Mouse (Mus musculus): ENCODE measurements around the gene Irf7. TPM values are rescaled to one million over a fixed set of nuclear protein-coding genes. Genes with fewer than 3 reads are reported as not detected.

The Irf7 gene
- polyA plus RNA-seq, 1 experiment from 2014 or later = 3.0 TPM

GRCm38 (mm10) chr7:141230570-141230969 is 35.7 kb downstream of the Irf7 start:
- H3K4me2 ChIP-seq = peak overlapping the region; percentile 85
- WGBS = 92% methylated on average over 4 of the region's 4 CpGs
- peaks cover 45% of the 10 kb centered on the region for H3K36me3 ChIP-seq
- H3K4me3 ChIP-seq = no peak overlapping the region
- peak overlapping the region; percentile 0; the same call in 1 of the 2 replicates for H3K9ac ChIP-seq
- H3K27ac ChIP-seq = no peak overlapping the region
- no peaks in the 10 kb centered on the region for H3K9me3 ChIP-seq (replicated peaks)
- H3K27me3 ChIP-seq = no peaks in the 10 kb centered on the region
- H3K4me1 ChIP-seq (replicated peaks) = peaks cover 21% of the 10 kb centered on the region
- ATAC-seq (replicated peaks; ENCODE audit: insufficient number of reproducible peaks, insufficient read depth, low FRiP score, low read depth) = no peak

DNA sequence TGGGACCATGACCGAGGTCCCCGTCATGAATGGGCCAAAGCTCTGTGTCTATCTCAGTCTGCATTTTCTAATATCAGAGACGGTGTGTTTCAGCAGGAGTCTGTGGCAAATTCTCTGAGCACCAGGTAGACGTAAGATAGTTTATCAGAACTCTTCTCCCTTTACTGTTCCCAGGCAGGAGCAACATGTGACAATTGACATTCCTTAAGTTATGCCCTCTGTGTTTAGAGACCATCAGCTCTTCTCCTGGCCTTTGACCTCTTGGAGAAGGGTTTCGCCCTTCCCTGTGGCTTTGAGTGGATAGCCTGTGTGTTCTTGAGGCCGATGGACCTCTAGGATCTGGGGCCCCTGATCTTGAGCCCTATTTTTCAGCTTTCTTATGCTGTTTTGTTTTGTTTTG is 36.6 kb downstream of the Irf7 start:
- H3K9ac ChIP-seq = peak overlapping the region; percentile 91
- no peaks in the 10 kb centered on the region for H3K9me3 ChIP-seq (replicated peaks)
- H3K4me1 ChIP-seq (replicated peaks) = peaks cover 21% of the 10 kb centered on the region
- ATAC-seq (replicated peaks; ENCODE audit: insufficient number of reproducible peaks, insufficient read depth, low FRiP score, low read depth) = no peak
- no peaks in the 10 kb centered on the region for H3K27me3 ChIP-seq
- peak overlapping the region; percentile 85 for H3K4me2 ChIP-seq
- 0 out of 2 replicates have a peak overlapping the region, but pooled peaks have one; percentile 93 for H3K27ac ChIP-seq
- peaks cover 36% of the 10 kb centered on the region for H3K36me3 ChIP-seq
- peak overlapping the region; percentile 92 for H3K4me3 ChIP-seq
- WGBS = 44% methylated on average over 6 of the region's 6 CpGs

DNA sequence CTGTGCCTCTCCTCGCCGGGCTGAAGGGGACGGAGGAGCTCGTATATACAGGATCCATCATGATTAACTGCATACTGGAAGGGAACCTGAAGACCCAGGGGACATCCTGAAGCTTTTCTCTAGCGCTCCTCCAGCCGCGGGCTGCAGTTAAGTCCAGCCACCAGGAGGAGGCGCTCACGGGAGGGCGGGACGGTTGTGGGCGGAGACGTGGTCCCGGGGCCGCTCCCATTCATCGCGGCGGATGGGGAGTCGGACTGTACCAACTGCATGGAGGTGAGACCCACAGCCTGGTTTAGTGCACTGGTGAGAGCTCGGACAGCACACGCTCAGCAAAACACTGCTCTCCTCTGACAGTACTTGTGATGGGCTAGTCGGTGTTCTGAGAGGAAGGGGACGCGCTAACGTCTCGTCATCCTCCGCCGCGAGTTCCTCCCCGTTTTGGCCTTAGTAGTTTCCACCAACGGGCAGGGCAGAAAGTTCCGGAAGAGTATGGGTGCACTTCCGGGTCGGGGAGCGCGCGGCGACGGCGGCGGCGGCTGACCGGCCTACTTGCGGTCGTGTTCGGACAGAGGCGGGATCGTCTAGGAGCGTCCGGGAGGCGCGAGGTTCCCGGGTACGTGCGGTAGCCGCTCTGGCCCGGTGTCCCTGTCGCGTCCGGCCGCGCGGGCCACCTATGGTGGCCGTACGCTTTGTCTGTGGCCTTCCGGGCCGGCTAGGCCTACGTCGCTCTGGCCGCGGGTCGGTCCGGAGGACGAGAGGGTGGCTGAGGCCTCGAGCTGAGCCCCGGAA is 37.8 kb downstream of the Irf7 start, which contains the start of gene Phrf1:
TSS of gene Phrf1 (plus strand) at position 506 of the 789 bp plus-strand sequence.
- Histone ChIP-seq H3K27ac (peak within 1 kb of the TSS; percentile 93), H3K9me3 (replicated peaks) (no peaks in the 10 kb centered on the region), H3K36me3 (peaks cover 25% of the 10 kb centered on the region), H3K4me3 (peak within 1 kb of the TSS; percentile 92), H3K4me1 (replicated peaks) (peaks cover 21% of the 10 kb centered on the region), H3K27me3 (no peaks in the 10 kb centered on the region), H3K9ac (peak within 1 kb of the TSS; percentile 91), H3K4me2 (peak within 1 kb of the TSS; percentile 85)
- under 1% methylated on average over 76 of the region's 76 CpGs for WGBS
- ATAC-seq (replicated peaks; ENCODE audit: insufficient number of reproducible peaks, insufficient read depth, low FRiP score, low read depth) = peak; percentile 88

GRCm38 (mm10) chr7:141227796-141228195 is 38.5 kb downstream of the Irf7 start:
- Histone ChIP-seq H3K9ac (peak overlapping the region; percentile 91; the same call in 1 of the 2 replicates), H3K4me2 (peak overlapping the region; percentile 85), H3K4me3 (peak overlapping the region; percentile 92; the same call in 1 of the 2 replicates), H3K27me3 (no peaks in the 10 kb centered on the region), H3K36me3 (peaks cover 18% of the 10 kb centered on the region), H3K27ac (0 out of 2 replicates have a peak overlapping the region, but pooled peaks have one; percentile 3), H3K9me3 (replicated peaks) (no peaks in the 10 kb centered on the region), H3K4me1 (replicated peaks) (peaks cover 25% of the 10 kb centered on the region)
- no peak for ATAC-seq (replicated peaks; ENCODE audit: insufficient number of reproducible peaks, insufficient read depth, low FRiP score, low read depth)
- 82% methylated on average over 4 of the region's 4 CpGs for WGBS

- no peak for ATAC-seq (replicated peaks; ENCODE audit: insufficient number of reproducible peaks, insufficient read depth, low FRiP score, low read depth)
- Histone ChIP-seq H3K36me3 (peaks cover 6% of the 10 kb centered on the region; the same call in 1 of the 2 replicates), H3K4me1 (replicated peaks) (peaks cover 34% of the 10 kb centered on the region), H3K9ac (no peak overlapping the region), H3K27me3 (no peaks in the 10 kb centered on the region), H3K9me3 (replicated peaks) (no peaks in the 10 kb centered on the region), H3K4me3 (no peak overlapping the region), H3K4me2 (no peak overlapping the region), H3K27ac (no peak overlapping the region)
- WGBS = 81% methylated on average over 6 of the region's 6 CpGs
Measured at GRCm38 (mm10) chr7:141226535-141226934, 39.7 kb downstream of the Irf7 start.

DNA sequence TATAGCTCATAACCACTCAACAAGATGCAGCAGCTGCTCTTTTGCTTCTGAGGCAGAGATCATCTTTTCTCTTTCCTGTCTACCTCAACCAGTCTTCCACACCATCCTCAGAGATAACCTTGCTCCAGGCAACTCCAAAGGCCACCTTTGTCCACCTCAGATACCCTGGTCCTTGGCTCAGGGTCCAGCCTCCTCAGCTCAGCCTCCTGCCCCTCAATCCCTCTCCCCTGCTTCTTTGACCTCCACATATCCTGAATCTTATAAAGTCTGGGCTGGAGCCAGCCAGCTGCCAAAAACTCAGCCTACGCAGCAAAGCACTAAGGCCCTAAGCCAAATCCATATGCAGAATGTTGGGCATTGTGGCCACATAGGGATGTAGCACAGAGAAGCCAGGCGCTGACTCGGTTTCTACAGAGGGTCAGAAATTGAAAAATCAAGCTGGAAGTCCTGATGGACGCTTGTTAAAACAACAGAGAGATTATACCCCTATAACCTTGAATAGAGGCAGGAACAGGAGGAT is 43.5 kb downstream of the Irf7 start:
- peak overlapping the region; percentile 89 for H3K4me2 ChIP-seq
- H3K27ac ChIP-seq = peak overlapping the region; percentile 89
- WGBS = 74% methylated on average over 4 of the region's 4 CpGs
- no peaks in the 10 kb centered on the region for H3K27me3 ChIP-seq
- no peak for ATAC-seq (replicated peaks; ENCODE audit: insufficient number of reproducible peaks, insufficient read depth, low FRiP score, low read depth)
- peaks cover 28% of the 10 kb centered on the region for H3K4me1 ChIP-seq (replicated peaks)
- no peak overlapping the region; the same call in 1 of the 2 replicates for H3K4me3 ChIP-seq
- H3K36me3 ChIP-seq = no peaks in the 10 kb centered on the region
- no peaks in the 10 kb centered on the region for H3K9me3 ChIP-seq (replicated peaks)
- H3K9ac ChIP-seq = no peak overlapping the region

GRCm38 (mm10) chr7:141222126-141222467 is 44.2 kb downstream of the Irf7 start:
- H3K36me3 ChIP-seq = no peaks in the 10 kb centered on the region
- H3K27me3 ChIP-seq = no peaks in the 10 kb centered on the region
- no peak for ATAC-seq (replicated peaks; ENCODE audit: insufficient number of reproducible peaks, insufficient read depth, low FRiP score, low read depth)
- peaks cover 32% of the 10 kb centered on the region for H3K4me1 ChIP-seq (replicated peaks)
- H3K9ac ChIP-seq = peak overlapping the region; percentile 23; the same call in 1 of the 2 replicates
- peak overlapping the region; percentile 89 for H3K4me2 ChIP-seq
- WGBS = 6% methylated on average over 8 of the region's 8 CpGs
- H3K27ac ChIP-seq = peak overlapping the region; percentile 89
- H3K4me3 ChIP-seq = peak overlapping the region; percentile 66
- H3K9me3 ChIP-seq (replicated peaks) = no peaks in the 10 kb centered on the region

DNA sequence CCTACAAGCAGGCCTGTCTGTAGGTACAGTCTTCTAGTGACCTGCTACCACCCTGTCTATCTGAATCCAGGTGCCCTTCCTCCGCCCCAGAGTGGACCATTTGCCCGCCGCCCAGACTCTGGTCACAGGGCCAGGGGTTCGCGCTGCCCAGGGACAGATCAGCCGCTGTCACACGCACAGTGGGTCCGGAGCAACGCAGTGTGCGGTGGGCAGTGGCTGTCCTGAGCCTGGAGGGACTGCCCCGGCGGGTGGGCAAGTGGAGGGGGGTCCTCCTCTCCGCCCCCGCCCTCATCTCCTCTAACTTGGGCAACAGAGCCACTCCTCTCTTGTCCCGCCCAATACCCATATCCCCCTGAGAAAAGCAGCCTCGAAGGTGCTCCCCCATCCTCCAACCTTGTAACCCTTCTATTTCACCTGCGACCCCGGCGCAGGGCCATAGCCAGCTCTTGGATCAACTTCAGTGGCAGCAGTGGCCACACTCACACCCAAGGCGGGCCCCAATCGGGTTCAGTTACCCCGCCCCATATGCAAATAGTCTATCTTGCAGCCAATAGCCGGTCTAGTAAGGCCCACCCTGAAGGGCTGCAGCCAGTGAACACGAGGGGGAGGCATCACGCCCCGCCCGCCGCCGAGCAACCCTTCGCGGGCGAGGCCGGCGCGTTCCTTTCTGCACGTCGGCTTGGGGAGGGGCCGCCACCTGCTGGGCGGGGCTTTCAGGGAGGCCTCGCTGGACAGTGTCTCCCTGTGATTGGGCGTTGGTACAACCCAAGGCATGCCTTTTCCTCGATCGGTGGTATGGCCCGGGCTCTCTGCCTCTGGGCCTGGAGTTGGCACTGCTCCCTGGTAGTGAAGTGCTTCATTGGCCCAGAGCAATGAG is 44.8 kb downstream of the Irf7 start:
- Histone ChIP-seq H3K9ac (peak overlapping the region; percentile 85), H3K4me1 (replicated peaks) (peaks cover 38% of the 10 kb centered on the region), H3K36me3 (no peaks in the 10 kb centered on the region), H3K4me2 (peak overlapping the region; percentile 89), H3K9me3 (replicated peaks) (no peaks in the 10 kb centered on the region), H3K27ac (peak overlapping the region; percentile 89), H3K4me3 (peak overlapping the region; percentile 66), H3K27me3 (no peaks in the 10 kb centered on the region)
- ATAC-seq (replicated peaks; ENCODE audit: insufficient number of reproducible peaks, insufficient read depth, low FRiP score, low read depth) = peak; percentile 97
- WGBS = 3% methylated on average over 44 of the region's 44 CpGs

DNA sequence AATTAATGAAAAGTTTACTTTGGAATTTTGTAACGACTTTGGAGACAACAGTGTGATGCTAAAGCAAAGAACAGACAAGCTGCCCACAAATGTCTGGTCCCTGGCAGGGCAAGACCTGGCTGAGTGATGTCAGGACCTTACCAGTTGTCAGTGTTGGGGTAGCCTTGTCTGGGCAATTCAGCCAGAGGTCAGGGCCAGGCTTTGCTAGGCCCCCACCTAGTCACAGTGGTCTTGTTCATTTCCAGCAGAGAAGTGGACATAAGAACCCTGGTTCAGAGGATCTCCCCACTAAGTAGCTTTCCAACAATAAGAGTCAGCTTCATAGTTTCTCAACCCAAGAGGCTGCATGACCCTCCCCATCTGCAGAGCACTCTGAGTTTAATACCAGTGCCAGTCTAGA is 45.9 kb downstream of the Irf7 start:
- WGBS = 78% methylated on average over 1 of the region's 1 CpGs
- ATAC-seq (replicated peaks; ENCODE audit: insufficient number of reproducible peaks, insufficient read depth, low FRiP score, low read depth) = no peak
- H3K27ac ChIP-seq = 0 out of 2 replicates have a peak overlapping the region, but pooled peaks have one; percentile 89
- peak overlapping the region; percentile 89 for H3K4me2 ChIP-seq
- H3K9ac ChIP-seq = peak overlapping the region; percentile 85; the same call in 1 of the 2 replicates
- H3K4me3 ChIP-seq = peak overlapping the region; percentile 66
- peaks cover 44% of the 10 kb centered on the region for H3K4me1 ChIP-seq (replicated peaks)
- H3K27me3 ChIP-seq = no peaks in the 10 kb centered on the region
- no peaks in the 10 kb centered on the region for H3K9me3 ChIP-seq (replicated peaks)
- H3K36me3 ChIP-seq = no peaks in the 10 kb centered on the region

DNA sequence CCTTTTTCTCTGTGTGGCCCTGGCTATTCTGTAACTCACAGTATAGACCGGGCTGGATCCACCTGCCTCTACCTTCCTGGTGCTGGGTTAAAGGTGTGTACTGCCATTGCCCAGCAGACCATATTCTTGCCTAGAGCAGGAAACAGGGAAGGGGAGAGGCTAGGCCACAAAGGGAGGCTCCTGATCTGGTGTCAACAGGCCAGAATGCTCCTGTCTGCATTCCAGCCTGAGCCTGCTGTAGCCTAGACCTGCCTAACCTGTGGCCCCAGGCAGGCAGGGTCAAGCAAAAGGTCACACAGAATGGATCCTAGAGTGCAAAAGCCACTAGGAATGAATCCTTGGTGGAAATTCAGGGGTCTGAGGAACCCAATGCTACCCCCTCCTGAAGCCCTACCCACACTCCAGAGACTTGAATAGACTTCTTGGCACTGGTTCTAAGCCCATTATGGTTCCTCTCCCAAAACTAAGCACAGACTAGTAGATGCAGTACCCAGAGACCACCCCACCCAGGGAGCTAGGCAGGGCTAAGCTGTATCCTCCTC is 46.7 kb downstream of the Irf7 start:
- WGBS = 92% methylated on average over 1 of the region's 1 CpGs

More for the DNA sequence above, 46.7 kb downstream of the Irf7 start:
- H3K27me3 ChIP-seq = no peaks in the 10 kb centered on the region
- no peak overlapping the region for H3K4me3 ChIP-seq
- ATAC-seq (replicated peaks; ENCODE audit: insufficient number of reproducible peaks, insufficient read depth, low FRiP score, low read depth) = no peak
- peaks cover 50% of the 10 kb centered on the region for H3K4me1 ChIP-seq (replicated peaks)
- no peaks in the 10 kb centered on the region for H3K9me3 ChIP-seq (replicated peaks)
- H3K27ac ChIP-seq = no peak overlapping the region
- no peak overlapping the region for H3K9ac ChIP-seq
- 0 out of 2 replicates have a peak overlapping the region, but pooled peaks have one; percentile 89 for H3K4me2 ChIP-seq
- H3K36me3 ChIP-seq = no peaks in the 10 kb centered on the region
